Mouse (Mus musculus): ENCODE measurements at regions not wholly inside any gene's neighbourhood (a gene's known extent, or its start where the extent isn't known, plus 50 kb on each side); places are given as distances from the start of the nearest gene placed in this dataset.

- no peaks in the 10 kb centered on the region for H3K4me1 ChIP-seq (ENCODE audit: insufficient read depth, low read length)
- H3K27me3 ChIP-seq (ENCODE audit: insufficient read depth, low read length), result no peaks in the 10 kb centered on the region
- no peak overlapping the region for H3K27ac ChIP-seq (ENCODE audit: low read depth, low read length)
- H3K9ac ChIP-seq (replicated peaks; ENCODE audit: low read length, poor library complexity, severe bottlenecking), result no peak overlapping the region
- WGBS, result 55% methylated on average over 7 of the region's 7 CpGs
- no peak overlapping the region for H3K4me2 ChIP-seq (ENCODE audit: low read depth, low read length, poor library complexity, severe bottlenecking)
- ATAC-seq (ENCODE audit: low FRiP score) (no peak), DNase-seq (ENCODE audit: low spot score) (no peak)
- H3K9me3 ChIP-seq (ENCODE audit: low read length), result no peaks in the 10 kb centered on the region
- no peak overlapping the region for H3K4me3 ChIP-seq (ENCODE audit: low read depth, low read length)
- TF ChIP-seq CTCF (IDR thresholded peaks at IDR 0.05), result no peak
- H3K36me3 ChIP-seq (ENCODE audit: insufficient read depth, low read length), result no peaks in the 10 kb centered on the region
These were observed 298.2 kb downstream of the Irx1 start for GRCm38 (mm10) chr13:71665221-71665916.

GRCm38 (mm10) chr13:71657898-71658297 is 305.6 kb downstream of the Irx1 start:
- Histone ChIP-seq H3K36me3 (ENCODE audit: insufficient read depth, low read length) (no peaks in the 10 kb centered on the region), H3K27me3 (ENCODE audit: insufficient read depth, low read length) (no peaks in the 10 kb centered on the region), H3K4me1 (ENCODE audit: insufficient read depth, low read length) (no peaks in the 10 kb centered on the region), H3K4me2 (ENCODE audit: low read depth, low read length, poor library complexity, severe bottlenecking) (no peak overlapping the region), H3K9me3 (ENCODE audit: low read length) (no peaks in the 10 kb centered on the region), H3K9ac (replicated peaks; ENCODE audit: low read length, poor library complexity, severe bottlenecking) (no peak overlapping the region), H3K27ac (ENCODE audit: low read depth, low read length) (no peak overlapping the region), H3K4me3 (ENCODE audit: low read depth, low read length) (no peak overlapping the region)
- no peak for DNase-seq (ENCODE audit: low spot score)
- no peak for ATAC-seq (ENCODE audit: low FRiP score)
- 83% methylated on average over 2 of the region's 2 CpGs for WGBS
- TF ChIP-seq CTCF (IDR thresholded peaks at IDR 0.05), result no peak

- Histone ChIP-seq H3K27ac (ENCODE audit: low read depth, low read length) (no peak overlapping the region), H3K9ac (replicated peaks; ENCODE audit: low read length, poor library complexity, severe bottlenecking) (no peak overlapping the region), H3K4me3 (ENCODE audit: low read depth, low read length) (no peak overlapping the region), H3K36me3 (ENCODE audit: insufficient read depth, low read length) (no peaks in the 10 kb centered on the region), H3K27me3 (ENCODE audit: insufficient read depth, low read length) (no peaks in the 10 kb centered on the region), H3K4me2 (ENCODE audit: low read depth, low read length, poor library complexity, severe bottlenecking) (no peak overlapping the region), H3K4me1 (ENCODE audit: insufficient read depth, low read length) (no peaks in the 10 kb centered on the region), H3K9me3 (ENCODE audit: low read length) (no peaks in the 10 kb centered on the region)
- 59% methylated on average over 6 of the region's 6 CpGs for WGBS
- DNase-seq (ENCODE audit: low spot score) (peak; percentile 28), ATAC-seq (ENCODE audit: low FRiP score) (no peak)
- no peak for TF ChIP-seq CTCF (IDR thresholded peaks at IDR 0.05)
These were observed 309.5 kb downstream of the Irx1 start for GRCm38 (mm10) chr13:71653939-71654467.

- TF ChIP-seq CTCF (IDR thresholded peaks at IDR 0.05), result no peak
- WGBS, result 58% methylated on average over 8 of the region's 8 CpGs
- H3K4me1 ChIP-seq (ENCODE audit: insufficient read depth, low read length), result no peaks in the 10 kb centered on the region
- no peak overlapping the region for H3K9ac ChIP-seq (replicated peaks; ENCODE audit: low read length, poor library complexity, severe bottlenecking)
- no peaks in the 10 kb centered on the region for H3K9me3 ChIP-seq (ENCODE audit: low read length)
- no peaks in the 10 kb centered on the region for H3K36me3 ChIP-seq (ENCODE audit: insufficient read depth, low read length)
- ATAC-seq (ENCODE audit: low FRiP score) (no peak), DNase-seq (ENCODE audit: low spot score) (no peak)
- H3K4me2 ChIP-seq (ENCODE audit: low read depth, low read length, poor library complexity, severe bottlenecking), result no peak overlapping the region
- H3K4me3 ChIP-seq (ENCODE audit: low read depth, low read length), result no peak overlapping the region
- no peaks in the 10 kb centered on the region for H3K27me3 ChIP-seq (ENCODE audit: insufficient read depth, low read length)
- no peak overlapping the region for H3K27ac ChIP-seq (ENCODE audit: low read depth, low read length)
These were observed 310.1 kb downstream of the Irx1 start for GRCm38 (mm10) chr13:71653212-71653938.

- H3K36me3 ChIP-seq (ENCODE audit: insufficient read depth, low read length), result no peaks in the 10 kb centered on the region
- no peaks in the 10 kb centered on the region for H3K27me3 ChIP-seq (ENCODE audit: insufficient read depth, low read length)
- H3K4me2 ChIP-seq (ENCODE audit: low read depth, low read length, poor library complexity, severe bottlenecking), result no peak overlapping the region
- H3K9ac ChIP-seq (replicated peaks; ENCODE audit: low read length, poor library complexity, severe bottlenecking), result no peak overlapping the region
- ATAC-seq (ENCODE audit: low FRiP score) (no peak), DNase-seq (ENCODE audit: low spot score) (no peak)
- no peaks in the 10 kb centered on the region for H3K4me1 ChIP-seq (ENCODE audit: insufficient read depth, low read length)
- 20% methylated on average over 2 of the region's 2 CpGs for WGBS
- no peaks in the 10 kb centered on the region for H3K9me3 ChIP-seq (ENCODE audit: low read length)
- no peak overlapping the region for H3K27ac ChIP-seq (ENCODE audit: low read depth, low read length)
- no peak overlapping the region for H3K4me3 ChIP-seq (ENCODE audit: low read depth, low read length)
- TF ChIP-seq CTCF (IDR thresholded peaks at IDR 0.05), result no peak
These were observed 313.6 kb downstream of the Irx1 start for GRCm38 (mm10) chr13:71649876-71650275.

GRCm38 (mm10) chr13:71649031-71649430 is 314.5 kb downstream of the Irx1 start:
- Histone ChIP-seq H3K27me3 (ENCODE audit: insufficient read depth, low read length) (no peaks in the 10 kb centered on the region), H3K4me1 (ENCODE audit: insufficient read depth, low read length) (no peaks in the 10 kb centered on the region), H3K9ac (replicated peaks; ENCODE audit: low read length, poor library complexity, severe bottlenecking) (no peak overlapping the region), H3K36me3 (ENCODE audit: insufficient read depth, low read length) (no peaks in the 10 kb centered on the region), H3K4me2 (ENCODE audit: low read depth, low read length, poor library complexity, severe bottlenecking) (no peak overlapping the region), H3K9me3 (ENCODE audit: low read length) (no peaks in the 10 kb centered on the region), H3K4me3 (ENCODE audit: low read depth, low read length) (no peak overlapping the region), H3K27ac (ENCODE audit: low read depth, low read length) (no peak overlapping the region)
- WGBS, result 43% methylated on average over 2 of the region's 2 CpGs
- no peak for TF ChIP-seq CTCF (IDR thresholded peaks at IDR 0.05)
- no peak for ATAC-seq (ENCODE audit: low FRiP score)
- DNase-seq (ENCODE audit: low spot score), result no peak

All from midbrain, postnatal 0 days (tissue).